Mouse (Mus musculus): ENCODE data around the gene Clic5.
"Not testable (repeated sequence)": the region's sequence is repeated elsewhere in the genome, so short reads cannot be mapped to it uniquely, and the experiment has no call there.

The Clic5 gene

DNA sequence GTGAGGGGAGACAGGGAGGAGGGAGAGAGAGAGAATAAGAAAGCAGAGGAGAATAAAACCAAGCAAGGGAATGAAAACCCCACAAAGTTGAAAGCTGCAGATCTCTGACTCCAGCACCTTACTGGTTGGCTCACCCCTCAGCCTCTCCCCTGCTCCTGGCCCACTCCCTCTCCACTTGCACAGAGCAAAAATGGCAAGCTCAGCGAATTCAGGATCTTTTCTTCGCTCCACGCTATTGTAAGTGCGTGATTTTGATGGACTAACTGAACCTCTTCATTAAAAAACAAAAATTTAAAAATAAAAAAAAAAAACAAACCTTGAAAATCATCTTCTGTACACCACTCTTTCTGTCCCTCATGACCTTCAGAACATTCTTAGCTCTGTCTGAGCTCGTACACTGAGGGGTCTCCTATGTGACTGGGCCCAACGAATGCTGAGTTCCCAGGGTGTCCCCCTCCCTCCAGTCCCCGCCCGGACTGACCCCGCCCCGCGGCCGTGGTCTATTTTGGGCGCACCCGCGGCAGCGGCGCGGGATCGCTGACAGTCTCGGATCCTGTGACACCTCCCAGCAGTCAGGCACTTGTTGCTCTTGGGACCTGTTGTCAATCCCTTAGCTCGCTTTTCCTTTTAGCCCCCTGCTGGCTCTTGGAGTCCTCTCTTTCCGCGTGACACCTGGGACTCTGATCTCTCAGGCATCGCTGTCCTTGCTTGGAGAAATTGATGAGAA, at the start of gene Clic5:
TSS of gene Clic5 (plus strand) at position 543 of the 727 bp plus-strand sequence.
- no peak for DNase-seq (ENCODE audit: low spot score)

DNA sequence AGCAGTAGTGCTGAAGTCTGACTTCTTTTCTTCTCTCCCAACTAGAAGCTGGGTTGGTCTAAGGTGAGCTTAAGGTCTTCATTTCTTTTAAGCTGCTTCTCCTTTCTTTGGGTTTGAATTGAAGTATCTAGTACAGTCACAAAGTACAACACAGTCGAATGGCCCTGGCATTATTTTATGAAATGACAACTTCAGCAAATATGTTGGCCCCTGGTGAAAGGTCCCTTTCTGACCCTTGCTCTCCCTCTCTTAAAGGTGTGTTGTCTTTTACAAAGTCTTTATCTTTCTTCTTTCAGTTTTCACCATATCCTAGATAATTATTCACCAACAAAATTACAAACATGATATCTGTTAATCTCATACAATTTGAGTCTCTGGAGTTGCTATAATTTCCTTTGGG, 42.6 kb upstream of the Clic5 start:
- no peak for DNase-seq (ENCODE audit: low spot score)

DNA sequence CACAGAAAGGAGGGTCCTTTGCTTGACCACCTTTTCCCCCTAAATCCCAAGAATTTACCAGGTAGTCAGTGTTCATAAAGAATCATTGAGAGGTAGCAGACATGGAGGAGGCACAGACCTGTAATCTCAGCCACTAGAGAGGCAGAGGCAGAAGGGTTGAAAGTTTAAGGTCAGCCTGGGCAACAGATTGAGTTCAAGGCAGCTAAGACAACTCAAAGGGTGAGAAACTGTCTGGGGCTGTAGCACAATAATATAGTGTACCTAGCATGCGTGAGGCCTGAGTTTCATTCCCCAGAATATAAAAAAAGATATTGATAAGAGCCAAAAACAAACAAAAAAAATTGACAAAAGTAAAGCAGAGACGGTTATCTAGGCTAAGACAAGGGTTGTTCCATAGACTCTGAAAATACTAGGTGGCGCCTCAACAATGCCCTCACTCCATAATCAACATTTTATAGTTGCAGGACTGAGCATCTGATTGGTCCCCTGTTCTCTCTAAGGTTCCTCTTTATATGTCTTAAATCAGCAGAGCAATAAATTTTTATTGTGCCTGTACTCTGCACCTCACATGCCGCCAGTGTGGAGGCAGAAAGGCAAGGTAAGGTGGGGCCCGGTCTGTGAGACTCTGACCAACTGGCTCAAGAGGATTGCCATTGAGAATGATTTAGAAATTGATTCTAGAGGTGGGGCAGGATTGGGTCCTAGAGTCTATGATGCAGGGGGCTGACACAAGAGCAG, 40.1 kb upstream of the Clic5 start:
- no peak for DNase-seq (ENCODE audit: low spot score)

DNA sequence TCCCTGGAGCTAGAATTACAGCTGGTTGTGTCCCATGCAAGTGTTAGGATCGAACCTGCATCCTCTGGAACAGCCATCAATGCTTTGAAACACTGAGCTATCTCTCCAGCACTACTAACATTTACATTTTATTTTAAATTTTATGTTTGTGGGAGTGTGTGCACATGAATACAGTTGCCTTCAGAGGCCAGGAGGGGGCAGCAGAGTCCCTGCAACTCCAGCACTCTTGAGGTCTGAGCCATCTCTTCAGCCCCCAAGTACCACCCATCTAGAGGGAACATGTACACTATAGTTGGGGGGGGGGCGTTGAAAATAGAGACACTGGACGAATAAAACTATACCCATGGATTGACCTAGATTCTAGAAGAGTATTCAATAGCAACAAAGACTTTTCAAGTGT, 37.3 kb upstream of the Clic5 start:
- peak; percentile 27 for DNase-seq (ENCODE audit: low spot score)

DNA sequence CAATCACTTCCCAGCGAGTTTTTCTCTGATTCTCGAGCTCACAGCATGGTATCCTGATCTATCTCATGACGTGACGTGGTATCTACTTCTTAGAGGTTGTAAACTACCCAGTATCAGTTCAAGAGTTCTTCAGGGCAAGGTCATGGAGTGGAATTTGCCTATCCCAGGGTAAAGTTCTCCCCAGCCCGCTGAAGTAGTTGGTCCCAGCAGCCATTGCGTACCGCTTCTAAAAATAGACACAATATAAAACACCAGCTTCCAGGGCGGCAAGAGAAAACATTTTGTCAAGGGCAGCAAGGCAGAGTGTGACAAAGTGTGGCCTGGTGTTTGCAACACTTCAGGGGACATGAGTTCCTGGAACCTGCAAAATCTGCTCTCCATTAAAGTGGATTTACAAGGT, 36.5 kb upstream of the Clic5 start:
- peak; percentile 53 for DNase-seq (ENCODE audit: low spot score)

DNA sequence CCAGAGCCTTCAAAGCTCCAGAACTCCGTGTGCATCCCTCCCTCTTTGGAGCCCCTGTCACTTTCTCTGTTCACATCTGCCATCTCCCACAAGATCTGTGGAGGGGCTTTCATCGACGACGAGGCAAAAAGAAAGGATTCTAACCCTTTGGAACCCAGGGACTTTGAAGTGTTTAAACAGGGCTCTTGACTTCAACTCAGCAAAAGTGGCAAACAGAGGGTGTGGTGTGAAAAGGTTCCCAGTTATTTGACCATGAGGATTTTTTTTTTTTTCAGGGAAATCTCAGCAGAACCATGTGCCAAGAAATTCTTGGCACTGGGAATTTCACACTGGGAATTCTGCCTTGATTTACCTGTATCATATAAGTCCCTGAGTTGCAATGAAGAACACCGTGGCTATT, 34.5 kb upstream of the Clic5 start:
- no peak for DNase-seq (ENCODE audit: low spot score)

DNA sequence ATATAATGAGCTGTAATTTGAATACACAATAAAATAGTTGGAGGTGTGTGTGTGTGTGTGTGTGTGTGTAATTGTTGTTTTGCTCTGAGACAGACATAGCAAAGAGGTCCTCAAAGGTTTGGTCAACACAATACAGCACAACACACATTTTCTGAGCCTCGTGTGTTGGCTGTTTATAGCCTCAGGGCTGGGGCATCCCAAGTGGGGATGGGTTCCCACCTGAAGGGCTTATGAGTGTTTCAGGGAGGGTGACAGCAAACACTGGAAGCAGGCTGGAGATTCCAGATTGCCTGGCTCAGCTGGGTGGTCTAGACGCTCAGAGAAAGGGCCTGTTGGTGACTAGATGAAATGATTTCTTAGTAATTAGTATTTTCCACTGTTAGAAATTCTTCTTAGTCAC, 33.2 kb upstream of the Clic5 start:
- DNase-seq (ENCODE audit: low spot score): no peak

DNA sequence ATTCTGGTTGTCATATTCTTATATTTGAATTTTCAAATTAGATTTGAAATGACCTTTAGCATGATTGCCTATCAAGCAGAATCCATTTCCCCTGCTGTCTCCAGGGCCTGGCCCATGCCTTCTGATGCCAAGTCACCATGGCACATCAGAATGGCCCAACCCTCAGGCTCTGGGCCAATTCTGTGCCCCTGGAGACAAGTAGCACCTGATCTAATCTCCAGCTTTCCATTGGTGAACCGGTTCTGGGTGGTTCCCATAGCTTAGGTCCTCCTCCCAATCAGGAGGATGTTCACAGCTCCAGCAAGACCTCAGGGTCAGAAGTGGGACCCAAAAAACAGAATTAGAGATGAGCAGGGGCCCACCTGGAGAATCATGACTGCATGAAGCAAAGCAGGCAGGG, 30.2 kb upstream of the Clic5 start:
- no peak for DNase-seq (ENCODE audit: low spot score)

DNA sequence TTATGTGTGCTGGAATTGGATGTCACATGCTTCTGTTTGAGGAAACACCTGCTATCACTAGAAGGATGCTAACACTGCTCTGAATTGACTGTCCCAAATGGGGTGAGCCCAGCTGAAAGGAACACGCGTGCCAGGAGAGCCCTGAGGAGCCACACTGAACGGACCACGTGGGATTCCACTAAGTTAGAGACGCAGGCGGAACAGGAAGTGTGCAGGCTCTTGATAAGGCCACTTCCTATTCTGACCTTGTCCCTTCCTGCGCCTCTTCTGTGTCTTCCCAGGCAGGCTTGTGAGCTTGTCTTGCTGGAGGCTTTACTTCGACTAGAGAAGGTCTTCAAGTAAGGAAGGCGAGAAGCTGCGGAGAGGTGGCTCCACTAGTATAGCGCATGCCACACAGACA, 27.9 kb upstream of the Clic5 start:
- DNase-seq (ENCODE audit: low spot score): no peak

DNA sequence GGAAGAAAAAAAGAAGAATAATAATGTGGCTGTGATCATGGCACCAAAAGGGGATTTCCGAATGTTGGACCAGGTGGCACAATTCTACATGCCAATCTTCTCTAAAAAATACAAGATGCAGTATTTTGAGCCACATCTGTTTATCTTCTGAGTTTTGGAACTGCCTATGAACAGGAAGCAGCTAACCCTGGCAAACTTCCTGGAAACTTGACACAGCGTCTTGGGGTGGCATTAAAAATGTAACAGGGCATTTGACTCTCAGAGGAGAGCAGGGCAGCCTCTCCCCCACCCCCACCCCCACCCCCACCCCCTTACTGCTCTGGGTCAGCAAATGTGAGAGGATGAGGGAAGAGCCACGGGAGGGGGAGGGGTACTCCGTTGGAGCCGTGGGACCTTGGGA, 25.9 kb upstream of the Clic5 start:
- no peak for DNase-seq (ENCODE audit: low spot score)

DNA sequence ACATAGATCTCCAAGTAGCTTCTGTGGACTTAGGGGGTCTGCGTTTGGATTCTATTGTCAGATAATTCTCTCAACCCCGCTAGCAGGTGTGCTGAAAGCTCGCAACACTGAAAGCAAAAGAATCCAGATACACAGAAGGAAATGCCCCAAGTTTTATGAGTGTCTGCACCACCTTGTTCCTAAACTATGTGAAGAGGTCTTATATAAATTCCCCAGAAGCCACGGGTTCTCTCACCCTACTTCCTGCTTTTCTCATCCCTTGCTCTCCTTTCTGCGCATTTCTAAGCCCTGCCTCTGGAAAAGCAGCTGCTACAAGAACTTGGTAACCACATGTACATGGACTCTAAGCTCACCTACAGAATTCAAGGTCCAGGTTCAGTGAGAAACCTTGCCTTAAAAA, 25.4 kb upstream of the Clic5 start:
- no peak for DNase-seq (ENCODE audit: low spot score)

DNA sequence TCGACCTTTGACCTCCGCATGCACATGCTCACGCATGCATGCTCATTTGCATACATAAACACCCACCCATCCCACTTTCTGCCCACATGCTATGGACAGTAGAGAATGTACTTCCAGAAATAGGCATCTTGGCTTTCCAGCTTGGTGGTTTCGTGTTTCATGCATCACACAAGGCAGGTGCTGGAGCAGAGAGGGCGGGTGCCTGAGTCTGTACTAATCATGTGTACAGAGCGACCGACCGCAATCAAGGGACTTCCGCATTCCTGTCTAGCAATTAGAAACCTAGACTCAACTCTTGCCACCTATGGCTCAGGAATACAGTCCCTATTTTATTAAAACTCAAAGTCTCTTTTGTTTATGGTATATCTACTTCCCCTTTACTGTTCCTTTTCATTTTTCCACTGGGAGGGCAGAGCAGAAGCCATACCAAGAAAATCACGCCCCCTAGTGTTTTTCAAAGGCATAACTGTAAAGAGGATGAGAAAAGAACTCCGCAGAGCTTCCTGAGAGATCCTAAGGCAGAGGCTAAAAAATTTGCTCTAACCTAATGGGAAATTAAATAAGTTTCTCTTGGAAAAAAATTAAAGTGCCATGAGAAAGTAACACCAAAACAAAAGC, 22.5 kb upstream of the Clic5 start:
- peak; percentile 12 for DNase-seq (ENCODE audit: low spot score)

DNA sequence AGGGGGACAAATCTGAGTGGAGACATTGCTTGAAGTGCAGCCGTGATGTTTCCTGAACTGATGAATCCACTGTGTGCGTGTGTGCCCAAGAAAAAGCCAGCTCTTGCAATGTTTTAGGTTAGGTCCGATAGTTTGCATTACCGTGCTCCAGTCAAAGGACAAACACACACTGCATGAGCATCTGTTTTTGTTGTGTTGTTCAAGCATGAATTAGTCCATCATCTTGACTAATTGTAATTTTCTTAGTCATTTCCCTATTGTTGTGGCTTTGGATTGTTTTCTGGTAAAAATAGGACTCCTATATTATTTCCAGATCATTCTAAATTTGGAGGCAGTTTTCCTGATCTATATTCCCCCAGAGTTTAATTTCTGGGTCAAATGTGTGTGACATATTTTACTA, 18.7 kb upstream of the Clic5 start:
- no peak for DNase-seq (ENCODE audit: low spot score)

DNA sequence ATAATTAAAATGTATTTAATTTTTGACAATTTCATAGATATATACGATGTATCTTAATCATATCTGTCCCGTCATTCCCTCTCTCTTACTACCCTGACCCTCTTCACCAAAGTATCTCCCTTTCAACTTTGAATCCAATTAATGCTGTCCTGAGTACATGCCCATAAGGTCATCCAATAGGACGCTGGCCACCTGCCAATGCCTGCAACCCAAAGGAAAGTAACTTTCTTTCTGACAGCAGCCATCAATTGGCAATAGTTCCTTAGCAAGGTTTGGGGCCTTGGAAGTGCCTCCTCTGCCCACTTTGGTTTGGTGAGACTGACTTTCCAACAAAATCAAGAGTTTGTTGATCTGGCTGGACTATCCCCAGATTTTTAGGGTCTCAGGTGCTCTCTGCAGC, 18.1 kb upstream of the Clic5 start:
- DNase-seq (ENCODE audit: low spot score): no peak

DNA sequence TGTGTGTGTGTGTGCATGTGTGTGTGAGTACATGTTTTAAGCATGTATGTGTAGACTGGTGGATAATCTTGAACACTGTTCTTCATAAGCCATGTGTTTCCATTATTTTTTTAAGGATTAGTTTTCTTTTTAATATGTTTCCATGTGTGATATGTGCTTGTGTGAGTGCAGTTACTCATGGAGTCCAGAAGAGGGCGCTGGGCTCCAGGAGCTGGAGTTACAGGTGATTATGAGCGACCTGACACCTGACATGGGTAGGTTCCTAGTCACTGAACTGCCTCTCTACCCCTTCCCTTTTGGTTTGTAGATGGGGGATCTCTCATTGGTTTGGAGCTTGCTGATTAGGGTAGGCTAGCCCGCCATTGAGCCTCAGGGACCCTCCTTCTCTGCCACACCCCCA, 16.5 kb upstream of the Clic5 start:
- no peak for DNase-seq (ENCODE audit: low spot score)

DNA sequence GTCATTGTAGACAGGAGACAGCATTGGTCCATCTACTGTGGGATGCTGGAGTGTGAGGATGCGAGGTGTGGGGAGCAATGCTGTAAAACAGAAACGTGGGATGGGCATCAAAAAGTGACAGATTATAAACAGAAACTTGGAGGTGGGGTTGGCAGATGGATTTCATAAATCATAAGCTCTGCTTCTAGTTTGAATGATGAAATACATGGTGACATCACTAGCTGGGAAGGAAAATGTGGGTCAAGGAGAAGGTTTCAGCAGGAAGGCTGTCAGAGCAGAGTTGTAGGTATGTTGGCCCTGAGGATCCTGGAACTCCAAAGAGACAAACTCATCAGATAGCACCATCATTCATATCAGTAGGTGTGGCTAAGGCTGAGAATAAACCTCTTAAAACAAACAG, 15.0 kb upstream of the Clic5 start:
- DNase-seq (ENCODE audit: low spot score): no peak

DNA sequence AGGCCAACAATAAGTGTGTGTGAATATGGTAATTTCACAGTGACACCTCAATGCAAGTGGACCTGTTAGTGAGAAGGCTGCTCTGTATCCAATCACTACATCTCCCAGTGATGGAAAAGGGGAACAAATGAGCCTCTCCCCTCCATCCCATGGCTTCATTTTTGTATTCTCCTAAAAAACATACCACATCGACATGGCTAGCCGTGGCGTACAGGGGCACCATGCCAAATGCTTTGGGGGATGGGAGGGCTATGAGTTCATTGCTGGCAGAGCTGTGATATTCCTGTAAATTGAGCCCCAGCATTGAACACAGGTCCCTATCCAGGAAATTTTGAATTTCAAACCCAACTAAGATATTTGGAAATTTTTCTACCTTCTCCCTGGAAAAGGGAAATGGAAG, 11.1 kb upstream of the Clic5 start:
- DNase-seq (ENCODE audit: low spot score): no peak

DNA sequence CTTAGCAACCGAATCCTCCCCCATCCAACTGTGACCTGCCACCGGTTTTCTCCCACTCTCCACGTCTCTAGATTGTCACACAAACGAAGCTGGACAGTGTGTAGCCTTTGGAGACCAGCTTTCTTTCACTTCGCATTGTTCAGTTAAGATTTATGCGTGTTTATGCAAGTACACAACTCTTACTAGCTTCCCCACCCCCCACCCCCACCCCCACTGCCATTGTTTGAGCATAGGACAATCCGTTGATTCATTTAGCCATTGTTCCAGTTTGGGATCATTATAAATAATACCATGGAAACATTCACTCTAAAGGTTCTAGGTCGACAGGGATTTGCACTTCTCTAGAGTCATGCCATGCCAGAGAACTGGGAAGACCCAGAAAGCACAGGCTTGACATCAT, 7.0 kb upstream of the Clic5 start:
- no peak for DNase-seq (ENCODE audit: low spot score)

DNA sequence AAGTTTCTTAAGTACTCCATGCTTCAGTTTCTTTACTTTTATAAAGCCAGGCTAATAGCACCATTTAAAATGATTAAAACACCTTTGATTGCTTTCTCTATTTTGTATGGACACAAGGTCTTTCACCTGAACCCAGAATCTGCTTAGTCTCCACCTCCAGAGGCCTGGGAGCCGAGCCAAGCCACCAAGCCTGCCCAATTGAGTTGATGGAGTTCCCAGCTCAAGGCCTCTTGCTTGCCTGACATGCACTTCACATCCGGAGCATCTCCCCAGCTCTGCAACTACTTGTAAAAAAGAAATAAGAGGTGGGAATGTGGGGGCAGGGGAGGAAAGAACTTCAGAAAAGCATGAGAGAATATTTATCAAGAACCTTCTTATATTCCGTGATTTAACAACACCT, 1.5 kb upstream of the Clic5 start:
- no peak for DNase-seq (ENCODE audit: low spot score)

DNA sequence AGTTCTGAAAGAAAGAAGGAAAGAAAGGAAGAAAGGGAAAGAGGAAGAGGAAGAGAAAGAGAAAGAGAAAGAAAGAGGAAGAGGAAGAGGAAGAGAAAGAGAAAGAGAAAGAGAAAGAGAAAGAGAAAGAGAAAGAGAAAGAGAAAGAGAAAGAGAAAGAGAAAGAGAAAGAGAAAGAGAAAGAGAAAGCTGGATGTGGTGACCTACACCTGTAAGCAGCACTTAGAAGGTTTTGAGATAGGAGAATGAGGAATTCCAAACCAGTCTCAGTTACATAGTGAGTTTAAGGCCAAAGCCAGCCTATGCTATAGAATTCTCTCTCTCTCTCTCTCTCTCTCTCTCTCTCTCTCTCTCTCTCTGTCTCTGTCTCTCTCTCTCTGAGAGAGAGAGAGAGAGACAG, 847 bp upstream of the Clic5 start:
- DNase-seq (ENCODE audit: low spot score): not testable (repeated sequence)

DNA sequence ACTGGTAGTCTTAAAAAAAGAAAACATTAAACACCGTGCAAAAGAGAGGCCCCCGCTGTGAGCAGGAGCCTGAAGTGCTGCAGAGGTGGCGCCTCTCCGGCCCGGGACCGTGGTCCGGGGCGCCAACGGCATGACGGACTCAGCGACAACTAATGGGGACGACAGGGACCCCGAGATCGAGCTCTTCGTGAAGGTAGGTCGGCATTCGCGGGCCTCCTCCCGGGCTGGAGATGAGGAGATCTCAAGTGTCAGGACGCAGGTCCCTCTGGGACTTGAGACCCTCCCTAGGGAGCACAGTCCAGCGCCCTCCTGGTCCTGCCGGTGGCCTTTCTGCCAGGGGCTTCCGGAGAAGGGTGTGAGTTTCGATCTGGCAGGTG, 373 bp downstream of the Clic5 start:
- DNase-seq (ENCODE audit: low spot score): peak; percentile 73

DNA sequence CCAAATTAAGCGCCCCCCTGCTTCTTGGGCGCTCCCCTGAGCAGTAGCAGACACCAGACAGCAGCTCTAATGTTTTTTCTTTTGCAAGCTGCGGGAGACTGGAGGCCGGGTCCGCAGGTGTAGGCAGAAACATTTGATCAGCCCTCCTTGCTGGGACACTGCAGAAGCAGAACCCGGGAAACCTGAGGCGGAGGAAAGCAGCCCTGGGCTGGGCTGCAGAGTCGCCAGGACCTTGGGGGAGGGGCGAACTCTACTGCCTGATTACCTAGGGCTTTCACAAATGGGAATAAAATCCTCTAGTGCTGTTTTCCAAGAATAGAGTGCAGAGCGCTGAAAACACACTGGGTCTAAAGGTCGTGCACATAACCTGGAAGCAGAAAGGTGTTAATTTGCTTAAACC, 1.3 kb downstream of the Clic5 start:
- DNase-seq (ENCODE audit: low spot score): peak; percentile 79

DNA sequence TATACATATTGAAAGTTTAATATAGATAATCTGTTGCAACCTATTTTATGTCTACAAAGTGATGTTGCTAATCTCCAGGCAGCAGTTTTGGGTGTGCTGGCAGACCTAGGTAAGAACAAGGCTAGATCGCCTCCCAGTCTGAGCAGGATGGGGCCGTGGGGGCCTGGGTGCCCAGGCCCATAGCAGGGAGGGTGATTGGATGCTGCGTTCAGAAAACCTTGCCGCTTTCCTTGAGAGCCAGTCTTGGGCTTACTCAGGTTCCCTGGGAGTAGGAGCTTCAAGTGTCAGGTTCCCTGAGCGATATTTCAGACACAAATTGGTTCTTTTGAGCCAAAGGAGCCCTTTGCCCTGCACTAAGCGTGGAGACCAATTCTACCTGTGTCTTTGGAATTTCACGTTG, 1.9 kb downstream of the Clic5 start:
- no peak for DNase-seq (ENCODE audit: low spot score)

DNA sequence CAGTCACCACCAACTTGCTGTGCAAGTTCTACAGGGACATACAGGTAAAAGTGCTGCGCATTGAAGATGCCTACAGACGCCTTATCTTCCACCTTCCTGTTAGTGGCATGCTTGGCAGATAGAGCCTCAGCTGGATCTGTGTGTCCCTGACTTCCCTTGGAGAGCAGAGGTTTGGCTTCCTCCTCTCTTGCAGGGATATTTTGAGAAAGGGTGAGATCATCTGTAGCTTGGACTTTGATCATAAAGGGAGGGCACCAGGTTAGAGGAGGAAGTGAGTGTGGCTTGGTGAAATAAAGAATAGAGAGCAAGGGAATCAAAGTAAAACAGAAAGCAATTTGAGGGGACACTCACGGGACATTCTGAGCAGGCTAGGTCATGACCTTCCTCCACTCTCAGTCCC, 4.6 kb downstream of the Clic5 start:
- DNase-seq (ENCODE audit: low spot score): peak; percentile 26
